Mouse (Mus musculus) thymus, postnatal 10 days (tissue): ENCODE data around the gene Trmt2a.

Experiments
- DNase-seq, 2 experiments: peaks; one replicate each; pipeline ENCODE4 v3.0.0; 2021; ENCODE audit warnings: low spot score in 2 of 2

The Trmt2a gene

DNA sequence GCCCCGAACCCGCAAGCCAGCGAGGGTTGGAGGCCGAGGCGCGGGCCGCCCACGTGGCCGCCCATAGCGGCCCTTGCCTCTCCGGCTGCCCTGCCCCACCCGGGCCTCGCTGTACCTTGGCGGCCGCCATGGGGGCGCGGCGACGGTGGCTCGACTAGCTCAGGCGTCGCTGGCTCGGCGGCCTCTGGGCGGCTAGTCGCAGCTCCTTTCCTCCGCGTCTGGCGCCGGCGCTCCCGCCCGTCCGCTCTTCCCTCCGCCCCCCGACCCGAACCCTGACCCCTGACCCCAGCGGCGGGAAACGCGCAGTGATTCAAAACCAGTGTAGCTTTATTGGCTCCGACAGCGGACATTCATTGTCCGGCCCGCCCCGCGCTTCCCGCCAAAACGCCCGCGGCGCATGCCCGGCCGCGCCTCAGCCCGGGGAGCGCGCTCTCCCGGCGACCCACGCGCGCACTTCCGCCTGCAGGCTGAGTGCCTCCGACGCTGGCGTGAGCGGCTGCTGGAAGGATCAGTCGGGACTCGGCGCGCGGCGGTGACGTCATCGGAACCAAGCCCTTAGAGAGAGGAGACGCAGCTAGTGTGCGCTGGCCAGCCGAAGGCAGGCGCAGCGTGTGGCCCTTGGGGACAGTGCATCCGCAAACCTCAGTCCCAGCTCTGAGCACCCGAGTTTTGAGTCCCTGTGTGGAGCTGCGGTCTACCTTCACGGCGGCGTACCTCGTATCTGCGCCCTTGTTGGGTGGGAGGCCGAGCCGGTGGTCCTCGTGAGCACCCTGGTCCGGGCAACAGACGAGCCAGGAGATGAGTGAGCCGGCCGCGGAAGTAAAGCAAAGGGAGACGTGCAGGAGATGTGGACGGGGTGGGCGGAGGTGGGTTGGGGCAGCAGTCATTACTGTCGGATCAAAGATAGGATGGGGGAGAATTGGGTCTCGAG lies at the start of gene Trmt2a, which contains the start of gene Ranbp1:
Gene Trmt2a (plus strand): TSS at position 247 of the 931 bp plus-strand sequence.
Gene Ranbp1 (minus strand): TSS at position 300 of the 931 bp plus-strand sequence.
- peak; percentile 96 for DNase-seq

DNA sequence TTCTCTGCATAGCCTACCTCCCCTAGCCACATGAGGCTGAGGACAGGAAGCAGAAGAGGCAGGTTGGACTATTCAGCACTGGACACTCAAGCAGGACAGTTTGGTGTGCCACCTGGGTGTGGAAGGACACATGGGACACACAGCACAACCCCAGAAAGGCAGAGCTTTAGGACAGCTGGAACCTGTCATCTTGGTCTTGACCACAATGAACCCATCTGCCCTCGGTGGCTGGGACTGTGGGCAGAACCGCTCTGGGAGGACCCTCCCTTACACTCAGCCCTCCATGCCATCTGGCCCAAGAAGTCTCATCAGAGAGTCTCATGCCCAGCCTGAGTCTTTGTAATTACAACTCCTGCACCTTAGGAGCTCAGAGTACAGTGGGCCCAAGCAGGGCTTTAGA lies 48.4 kb upstream of the Trmt2a start:
- no peak for DNase-seq

DNA sequence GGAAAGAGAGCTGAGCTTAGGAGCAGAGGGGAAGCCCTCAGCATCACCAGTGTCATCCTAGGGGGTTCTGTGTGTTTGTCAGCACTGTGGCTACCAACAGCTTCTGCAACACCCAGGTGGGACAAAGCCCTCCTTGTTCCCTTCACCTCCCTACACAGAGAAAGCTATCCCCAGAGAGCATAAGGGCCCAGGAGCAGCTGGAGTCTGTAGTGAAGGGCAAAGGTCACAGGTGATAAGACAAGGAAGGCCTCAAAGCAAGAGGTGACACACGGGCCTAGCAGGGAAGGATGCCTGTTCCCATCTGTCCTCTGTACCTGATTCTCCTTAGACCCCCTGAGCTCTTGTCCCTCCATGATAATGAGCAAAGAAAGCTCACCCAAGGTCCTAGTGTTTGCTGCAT lies 46.9 kb upstream of the Trmt2a start:
- DNase-seq = no peak

DNA sequence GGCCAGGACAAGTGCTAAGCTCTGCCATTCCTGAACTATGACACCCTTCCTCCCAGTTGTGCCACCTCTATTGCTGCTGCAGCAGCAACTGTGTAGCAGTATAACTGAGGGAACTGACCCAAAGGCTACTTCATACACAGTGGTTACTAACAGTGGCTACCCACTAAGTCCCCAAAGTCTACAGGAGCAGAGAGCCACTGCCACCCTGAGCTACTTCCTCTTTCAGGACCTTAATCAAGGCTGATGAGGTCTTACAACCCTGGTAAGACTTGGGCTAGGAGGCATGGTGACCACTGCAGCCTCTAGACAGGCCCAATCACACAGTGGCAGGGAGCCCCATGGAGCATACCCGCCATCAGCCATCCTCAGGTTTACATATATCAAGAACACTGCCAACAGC lies 46.4 kb upstream of the Trmt2a start:
- DNase-seq = no peak

DNA sequence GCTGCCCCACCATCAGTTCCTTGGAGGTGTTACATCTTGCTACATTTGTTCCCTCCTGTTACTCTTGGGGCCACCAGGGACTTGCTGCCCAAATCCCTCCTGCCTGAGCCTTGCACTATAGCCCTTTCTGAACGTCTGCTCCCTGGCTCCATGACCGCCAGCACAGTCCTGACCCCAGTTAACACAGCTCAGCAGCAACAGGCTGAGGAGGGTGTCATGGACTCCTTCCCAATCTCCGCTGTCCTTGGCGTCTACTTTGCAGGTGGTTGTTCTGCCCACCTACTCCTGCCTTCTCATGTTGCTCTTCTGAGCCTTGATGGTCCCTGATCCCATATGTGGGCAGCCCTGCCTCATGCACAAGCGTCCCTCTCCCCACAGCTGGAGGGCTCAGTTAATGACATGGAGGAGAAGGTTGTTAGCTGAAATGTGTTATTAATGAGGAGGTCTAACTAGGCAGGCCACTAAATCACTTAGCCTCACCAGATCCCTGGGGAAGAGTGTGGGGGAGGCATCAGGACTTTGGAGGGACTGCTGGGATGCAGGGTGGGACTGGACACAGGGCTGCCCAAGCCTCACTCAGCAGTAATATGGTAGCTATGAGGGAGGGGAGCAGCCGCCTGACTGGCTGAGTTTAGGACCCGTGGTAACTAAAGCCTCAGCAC lies 44.9 kb upstream of the Trmt2a start:
- DNase-seq = no peak

DNA sequence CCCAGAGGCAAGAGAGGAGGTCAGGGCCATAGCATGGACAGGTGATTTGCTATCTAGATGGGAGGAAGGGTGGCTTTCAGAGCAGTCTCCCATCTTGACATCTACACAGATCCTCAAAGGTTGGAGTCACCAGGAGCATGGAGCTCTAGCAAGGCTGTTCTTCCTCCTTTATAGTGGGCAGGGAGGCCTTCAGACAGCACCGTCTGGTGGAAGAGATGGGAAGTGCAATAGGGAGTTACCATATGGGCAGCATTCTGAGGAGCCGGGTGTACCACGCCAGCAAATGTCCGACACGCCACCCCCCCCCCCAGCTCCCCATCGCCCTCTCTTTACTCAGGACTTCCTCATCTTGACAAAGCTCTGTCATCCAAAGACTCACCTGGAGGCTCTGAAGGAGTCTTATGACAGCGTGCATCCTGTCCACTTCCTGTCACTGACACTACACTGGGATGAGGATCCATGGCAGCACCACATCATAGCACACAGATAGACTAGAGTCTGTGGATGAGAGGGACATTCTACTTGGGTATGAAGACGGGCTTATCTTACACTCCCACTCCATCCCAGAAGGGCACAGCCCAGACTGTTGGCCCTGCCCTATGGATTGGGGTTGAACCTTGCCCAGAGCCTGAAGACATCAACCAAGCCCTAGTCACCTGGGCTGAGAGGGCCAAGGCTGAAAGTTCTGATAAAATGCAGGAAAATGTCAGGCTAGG lies 37.6 kb upstream of the Trmt2a start:
- peak in 1 of 2 experiments; percentile 70 for DNase-seq

DNA sequence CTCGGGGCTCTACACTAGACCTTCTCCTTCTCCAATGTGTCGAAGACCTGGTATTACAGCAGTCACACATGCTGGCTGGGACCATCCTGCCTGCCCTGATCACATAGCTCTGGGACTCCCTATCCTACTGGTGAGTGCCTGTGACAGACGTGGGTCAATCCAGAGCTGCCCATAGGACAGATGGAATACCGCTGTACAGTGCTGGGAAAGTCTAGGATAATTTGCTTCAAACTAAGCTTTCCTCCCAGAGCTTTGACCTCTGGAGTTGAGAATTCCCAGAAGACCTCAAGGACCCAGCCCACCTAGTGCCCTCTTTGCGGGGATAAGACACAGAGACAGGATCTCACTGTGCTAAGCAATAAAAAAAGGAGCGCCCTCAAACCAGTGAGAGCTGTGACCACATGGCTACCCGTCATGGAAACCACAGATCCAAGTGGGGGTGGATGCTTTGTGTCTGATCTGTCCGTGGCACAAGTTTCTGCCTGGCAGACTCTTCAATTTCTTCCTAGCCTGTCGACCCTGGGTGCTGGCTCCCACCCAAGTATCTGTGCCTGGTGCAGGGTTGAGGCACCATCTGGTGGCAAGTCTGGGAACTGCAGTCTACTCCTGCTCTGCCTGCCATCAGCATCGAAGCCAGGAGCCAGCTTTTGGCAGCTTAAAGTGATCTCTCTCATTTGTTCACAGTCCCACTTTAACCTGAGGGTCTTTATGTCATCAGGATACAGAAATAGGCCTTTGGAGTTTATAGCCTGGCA lies 36.9 kb upstream of the Trmt2a start:
- peak; percentile 68 to 92 for DNase-seq

DNA sequence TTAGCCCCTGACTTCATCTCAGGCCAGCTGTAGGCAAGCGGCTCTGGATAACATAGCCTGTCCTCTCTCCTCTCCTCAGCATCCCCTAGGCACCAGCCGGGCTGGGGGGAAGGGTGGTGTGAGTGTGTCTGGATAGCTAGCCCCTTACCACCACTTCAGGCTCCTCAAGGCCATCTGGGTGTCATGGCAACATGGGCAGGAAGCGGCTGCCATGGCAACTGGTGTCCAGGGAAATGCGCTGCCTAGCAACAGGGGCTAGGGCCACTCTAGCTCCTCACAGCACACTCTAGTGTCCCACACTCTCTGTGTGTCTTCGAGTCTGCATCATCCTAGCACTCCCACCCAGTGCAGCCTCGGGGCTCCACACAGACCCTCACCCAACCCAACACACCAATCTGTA lies 34.8 kb upstream of the Trmt2a start:
- no peak for DNase-seq

DNA sequence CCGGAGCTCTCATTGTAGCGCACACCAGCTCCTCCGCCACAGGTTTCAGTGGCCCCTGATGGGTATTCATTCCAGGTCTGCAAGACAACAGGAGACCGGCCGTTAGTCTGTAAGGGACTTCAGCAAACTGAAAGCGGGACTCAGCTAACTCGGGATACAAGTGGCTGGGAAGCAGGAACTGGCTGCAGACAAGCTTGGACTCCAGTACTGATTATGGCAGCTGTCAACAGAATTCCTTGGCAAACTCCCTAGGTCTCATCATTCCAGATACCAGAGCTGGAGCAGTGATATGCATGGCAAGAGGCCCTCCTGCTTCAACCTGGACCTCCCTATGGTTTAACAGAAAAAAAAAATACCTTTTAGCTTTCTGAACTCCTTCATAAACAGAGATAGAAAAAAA lies 33.6 kb upstream of the Trmt2a start:
- DNase-seq = no peak

DNA sequence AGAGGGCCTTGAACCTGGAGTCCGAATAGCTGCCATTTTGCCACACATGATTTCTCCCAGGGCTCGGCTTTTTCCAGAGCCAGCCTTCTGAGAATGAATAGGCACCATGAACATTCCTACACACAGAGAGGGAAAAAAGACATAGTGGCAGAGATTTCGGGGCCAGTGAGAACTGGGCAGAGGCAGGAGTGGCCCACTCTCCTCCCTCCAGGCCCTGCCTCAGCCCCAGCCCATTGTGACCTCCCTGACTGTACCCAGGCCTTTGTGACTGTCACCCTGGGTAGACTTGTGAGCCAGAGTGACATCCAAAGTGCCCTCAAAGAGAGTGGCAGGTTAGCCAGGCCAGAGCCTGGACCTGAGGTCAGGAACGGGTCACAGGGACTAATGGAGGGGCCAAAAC lies 30.9 kb upstream of the Trmt2a start, which contains the start of gene Ccdc188:
Gene Ccdc188 (plus strand): TSS at position 301 of the 400 bp plus-strand sequence.
- no peak for DNase-seq

DNA sequence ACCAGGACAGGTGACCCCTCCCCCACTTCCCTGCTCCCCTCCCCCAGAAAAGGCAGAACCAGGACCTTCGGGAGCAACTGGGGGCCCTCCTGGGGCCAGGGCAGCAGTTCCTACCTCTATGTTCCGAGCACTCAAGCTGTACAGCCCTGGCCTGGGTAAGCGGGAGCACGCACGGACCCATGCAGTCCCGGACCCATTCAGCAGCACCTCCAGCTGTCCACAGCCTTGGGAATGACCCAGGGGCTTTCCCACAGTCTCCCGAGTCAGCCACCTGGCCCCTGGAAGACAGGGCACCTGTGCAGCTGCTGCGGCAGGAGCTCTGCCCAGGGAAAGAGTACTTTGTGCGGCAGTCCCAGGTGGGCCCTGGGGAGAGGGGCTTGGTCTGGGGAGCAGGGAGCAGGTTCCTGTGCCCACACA lies 29.9 kb upstream of the Trmt2a start:
- no peak for DNase-seq

DNA sequence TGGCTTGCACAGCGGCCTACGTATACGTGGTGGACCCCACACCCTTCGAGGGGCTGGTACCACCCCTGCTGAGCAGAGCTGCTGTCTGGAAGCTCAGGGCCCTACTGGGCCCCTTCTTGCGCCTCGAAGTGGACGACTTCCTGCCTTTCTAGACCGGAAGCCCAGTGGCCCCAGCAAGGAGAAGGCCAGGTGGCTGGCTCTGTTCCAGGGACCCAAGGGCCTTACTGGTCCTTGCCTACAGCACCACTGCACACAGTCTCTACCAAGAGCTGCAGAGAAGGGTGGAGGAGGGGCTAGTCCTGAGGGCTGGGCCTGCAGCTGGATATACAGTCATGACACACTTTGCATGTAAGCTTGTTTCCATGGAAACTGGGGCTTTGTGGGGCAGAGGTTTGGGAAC lies 28.5 kb upstream of the Trmt2a start:
- peak; percentile 74 to 76 for DNase-seq

DNA sequence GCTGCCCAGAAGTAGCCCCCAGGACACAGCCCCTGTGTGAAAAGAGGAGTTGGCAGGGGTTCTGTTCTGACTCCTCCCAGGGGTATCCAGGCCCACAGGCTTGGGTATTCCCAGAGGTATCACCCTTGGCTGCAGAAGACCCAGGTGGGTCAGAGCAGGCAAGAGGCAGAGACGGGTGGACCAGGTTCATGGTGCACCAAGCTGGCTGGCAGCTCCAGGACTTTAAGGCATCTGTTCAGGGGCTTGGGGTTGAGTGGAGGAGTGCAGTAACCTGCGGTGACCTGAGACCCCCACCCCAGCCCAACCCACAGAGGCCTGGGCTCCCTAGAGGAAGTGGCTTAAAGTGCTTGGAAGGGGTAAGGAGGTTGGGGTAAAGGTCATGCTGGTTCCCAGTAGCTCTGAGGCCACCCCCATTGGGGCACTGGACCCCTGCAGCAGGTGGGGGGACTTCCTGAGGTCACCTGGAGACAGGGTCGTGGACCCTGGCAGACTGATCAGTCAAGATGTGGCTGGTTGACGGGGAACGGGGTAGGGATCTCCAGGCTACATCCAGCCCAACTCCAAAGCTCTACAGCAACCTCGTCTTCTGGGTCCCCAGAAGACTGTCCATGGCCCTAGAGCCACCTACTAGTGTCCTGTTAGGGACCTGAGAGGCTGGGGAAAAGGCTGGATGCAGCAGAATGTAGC lies 27.5 kb upstream of the Trmt2a start:
- DNase-seq = no peak

DNA sequence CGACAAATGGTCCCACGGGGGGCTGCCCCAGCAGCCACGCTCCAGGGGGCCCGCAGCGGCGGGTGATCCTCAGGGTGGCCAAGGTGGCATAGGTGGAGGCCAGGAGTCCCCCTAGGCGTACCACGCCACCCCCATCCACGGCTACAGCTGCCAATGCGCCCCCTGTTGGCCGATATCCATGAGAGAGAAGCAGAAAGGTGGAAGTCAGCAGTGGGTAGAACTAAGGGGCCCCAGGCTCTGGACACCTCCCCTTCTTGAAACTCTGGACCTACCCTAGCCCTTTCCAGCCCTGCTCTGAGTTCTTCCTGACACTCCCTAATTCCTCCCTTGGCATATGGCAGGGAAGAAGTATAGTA lies 27.0 kb upstream of the Trmt2a start:
- DNase-seq = peak in 1 of 2 experiments; percentile 51

DNA sequence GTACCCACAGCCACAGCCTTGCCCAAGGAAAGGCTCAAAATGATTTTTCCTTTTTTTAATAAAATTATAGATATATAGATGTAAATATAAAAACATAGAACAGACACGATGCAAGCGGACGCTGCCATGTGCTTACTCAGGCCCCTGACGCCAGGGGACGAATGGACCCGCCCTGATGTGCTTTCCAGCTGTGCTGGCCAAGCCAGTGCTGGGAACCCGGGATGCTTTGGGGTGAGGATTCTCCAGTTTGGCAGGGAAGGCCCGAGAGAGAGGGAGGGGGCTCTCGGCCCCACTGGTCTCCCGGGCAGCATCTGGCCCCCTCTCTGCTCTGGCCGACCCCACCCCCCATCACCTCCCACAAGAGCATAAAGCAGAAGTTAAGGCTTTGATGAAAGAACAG lies 26.3 kb upstream of the Trmt2a start:
- DNase-seq = no peak

DNA sequence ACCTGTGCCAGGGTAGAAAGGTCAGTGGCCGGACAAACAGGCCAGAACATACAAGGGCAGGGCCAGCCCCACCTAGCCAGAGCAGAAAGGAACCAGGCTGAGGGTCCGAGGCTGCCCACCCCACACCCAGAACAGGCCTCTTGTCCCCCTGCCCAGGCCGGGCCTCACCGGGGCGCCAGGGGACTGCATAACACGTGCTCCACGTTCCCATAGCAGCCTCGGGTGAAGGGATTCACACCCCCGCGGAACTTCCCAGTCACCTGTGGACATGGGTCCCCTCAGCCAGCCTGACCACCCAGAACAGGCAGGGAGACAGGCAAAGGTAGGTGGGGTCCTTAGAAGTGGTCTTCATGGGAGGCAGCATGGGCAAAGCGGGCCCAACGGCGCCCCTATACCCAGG lies 21.3 kb upstream of the Trmt2a start:
- DNase-seq = no peak

DNA sequence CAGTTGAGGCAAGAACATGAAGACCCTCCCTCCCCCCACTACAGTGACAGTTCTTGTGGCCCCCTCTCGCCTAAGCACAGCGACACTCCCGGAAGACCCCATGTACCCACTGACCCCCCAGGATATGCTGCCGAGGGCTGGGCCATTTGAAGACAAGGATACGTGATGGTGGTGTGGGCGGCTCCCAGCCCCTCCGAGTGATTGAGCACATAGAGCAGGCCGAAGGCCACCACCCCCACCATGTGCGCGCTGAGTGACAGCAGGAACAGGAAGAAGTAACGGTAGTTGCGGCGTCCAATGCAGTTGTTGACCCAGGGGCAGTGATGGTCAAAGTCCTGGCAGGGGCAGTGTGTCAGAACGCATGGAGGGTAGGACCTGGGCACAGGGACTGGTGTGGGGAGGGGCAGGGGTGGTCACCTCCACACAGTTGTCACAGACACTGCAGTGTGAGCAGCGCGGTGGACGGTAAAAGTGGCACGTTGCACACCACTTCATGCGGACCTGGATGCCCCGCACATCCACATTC lies 20.5 kb upstream of the Trmt2a start:
- DNase-seq = no peak

DNA sequence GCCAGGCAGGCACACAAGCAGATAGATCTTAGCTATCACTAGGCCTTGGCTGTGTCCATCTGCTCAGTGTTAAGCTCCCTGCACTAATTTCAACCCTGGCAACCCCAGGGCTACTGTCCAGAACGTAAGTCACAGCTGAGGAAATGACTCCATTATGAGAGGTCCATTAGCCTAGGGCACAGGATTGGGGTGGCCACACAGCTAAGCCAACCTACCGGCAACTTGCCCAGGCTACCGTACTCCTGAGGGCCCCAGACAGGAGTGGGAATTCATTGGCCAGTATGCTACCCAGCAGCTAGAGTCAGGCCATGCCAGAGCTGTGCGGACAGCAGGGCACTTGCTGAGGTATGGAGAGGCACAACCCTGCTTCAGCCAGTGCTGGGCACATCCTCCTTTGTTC lies 19.6 kb upstream of the Trmt2a start:
- DNase-seq = no peak

DNA sequence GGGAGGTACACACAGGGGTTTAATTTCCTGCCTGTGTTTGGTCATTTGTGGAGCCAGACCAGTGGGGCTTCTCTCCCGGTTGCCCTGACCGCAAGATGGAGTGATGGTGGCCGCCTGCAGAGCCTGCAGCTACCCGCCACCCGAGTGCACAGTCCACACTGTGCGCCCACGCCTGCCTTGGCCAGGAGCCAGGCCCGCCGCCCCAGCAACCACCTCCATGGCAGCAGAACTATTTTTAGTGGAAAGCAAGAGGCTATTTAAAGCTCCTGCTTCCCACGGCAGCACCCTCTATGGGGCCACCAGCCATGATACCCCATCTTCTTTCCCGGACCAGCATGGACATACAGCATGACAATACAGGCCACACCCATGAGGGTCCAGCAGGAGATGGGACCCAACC lies 18.9 kb upstream of the Trmt2a start:
- DNase-seq = no peak

DNA sequence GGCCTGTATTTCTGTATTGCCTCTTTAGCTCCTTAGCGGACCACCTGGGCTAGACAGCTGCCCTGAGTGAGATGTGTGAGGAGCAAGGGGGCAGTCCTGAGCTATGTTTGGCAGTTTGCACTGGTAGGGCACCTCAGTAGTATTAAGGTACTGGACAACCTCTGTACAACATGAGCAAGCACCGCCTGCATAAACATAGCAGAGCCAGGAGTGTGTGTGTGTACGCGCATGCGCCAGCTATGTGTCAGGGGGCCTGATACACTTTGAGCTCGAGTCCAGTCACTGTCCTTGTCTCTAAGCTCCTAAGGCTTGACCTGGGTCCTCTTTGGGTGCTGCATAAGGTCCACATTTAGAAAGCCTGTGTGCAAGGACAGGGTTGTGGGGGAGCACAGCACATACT lies 17.9 kb upstream of the Trmt2a start:
- peak in 1 of 2 experiments; percentile 15 for DNase-seq

DNA sequence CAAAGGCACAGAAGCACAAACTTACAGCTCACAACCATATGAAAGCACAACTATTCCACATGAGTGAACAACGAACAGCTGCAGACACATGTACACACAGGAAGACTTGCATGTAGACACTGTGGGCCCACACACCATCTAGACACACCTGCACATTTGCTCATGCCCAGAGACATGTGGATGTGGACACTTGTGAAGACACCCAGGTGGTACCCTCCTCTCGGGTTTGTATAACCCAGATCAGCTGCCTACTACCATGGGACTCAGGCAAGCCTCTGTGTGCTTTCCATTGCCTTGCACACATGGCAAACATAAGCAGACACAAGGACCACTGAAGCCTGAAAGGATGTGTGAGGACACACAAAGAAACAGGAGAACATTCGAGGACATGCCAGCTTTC lies 17.4 kb upstream of the Trmt2a start:
- peak; percentile 38 to 51 for DNase-seq
